Mouse (Mus musculus): ENCODE measurements around the gene Lrrc55. TPM values are rescaled to one million over a fixed set of nuclear protein-coding genes. Genes with fewer than 3 reads are reported as not detected.

Lrrc55 gene
- polyA plus RNA-seq, 1 experiment from 2014 or later, result 9.7 TPM

DNA sequence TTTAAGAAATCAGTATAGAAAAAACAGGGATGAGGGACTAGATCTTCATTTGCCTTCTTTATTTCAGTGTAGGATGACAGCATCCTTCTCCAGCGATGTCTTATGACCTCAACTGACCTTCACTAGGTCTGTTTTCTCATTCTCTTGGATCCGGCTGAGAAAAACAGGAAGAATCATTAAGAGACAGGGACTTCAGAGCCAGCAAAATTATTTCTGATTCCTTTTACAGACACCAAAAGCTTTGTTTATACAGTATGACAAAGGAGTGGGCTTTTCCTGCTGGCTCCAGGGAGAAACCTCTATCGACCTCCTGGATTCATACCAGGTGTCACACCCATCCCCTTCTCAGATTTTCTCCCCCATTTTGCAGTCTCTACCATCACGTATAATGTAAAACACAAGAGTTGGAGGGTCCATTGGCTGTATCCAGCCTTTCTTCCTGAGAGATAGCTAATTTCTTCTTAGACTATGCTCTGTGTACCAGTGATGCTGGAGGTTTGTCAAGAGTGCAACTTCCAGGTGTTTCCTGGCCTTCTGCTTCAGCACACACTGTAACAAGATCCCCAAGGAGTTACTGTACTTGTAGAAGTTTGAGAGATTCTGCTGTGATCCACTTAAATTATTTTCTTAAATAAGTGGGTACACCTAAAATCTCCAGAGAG lies 18.7 kb downstream of the Lrrc55 start:
- no peaks in the 10 kb centered on the region for H3K4me1 ChIP-seq (replicated peaks; ENCODE audit: control insufficient read depth, insufficient read depth, low read length)
- ATAC-seq (ENCODE audit: low FRiP score) (no peak), DNase-seq (ENCODE audit: low spot score) (no peak)
- no peak overlapping the region for H3K4me2 ChIP-seq (replicated peaks)
- no peaks in the 10 kb centered on the region for H3K27me3 ChIP-seq (ENCODE audit: control insufficient read depth, insufficient read depth, low read length)
- H3K4me3 ChIP-seq (replicated peaks; ENCODE audit: low read length), result no peak overlapping the region
- WGBS, result 77% methylated on average over 4 of the region's 4 CpGs
- H3K36me3 ChIP-seq (replicated peaks; ENCODE audit: control insufficient read depth, insufficient read depth), result no peaks in the 10 kb centered on the region
- no peak overlapping the region for H3K27ac ChIP-seq
- H3K9ac ChIP-seq, result no peak overlapping the region
- H3K9me3 ChIP-seq (ENCODE audit: control insufficient read depth, low read length), result no peaks in the 10 kb centered on the region

GRCm38 (mm10) chr2:85173545-85173944 lies 23.5 kb downstream of the Lrrc55 start:
- DNase-seq (ENCODE audit: low spot score), result no peak
- no peak for ATAC-seq (ENCODE audit: low FRiP score)
- H3K4me3 ChIP-seq (replicated peaks; ENCODE audit: low read length), result no peak overlapping the region
- H3K4me2 ChIP-seq (replicated peaks), result no peak overlapping the region
- H3K9me3 ChIP-seq (ENCODE audit: control insufficient read depth, low read length), result no peaks in the 10 kb centered on the region
- no peak overlapping the region for H3K9ac ChIP-seq
- WGBS, result 59% methylated on average over 6 of the region's 6 CpGs
- no peak overlapping the region for H3K27ac ChIP-seq
- no peaks in the 10 kb centered on the region for H3K4me1 ChIP-seq (replicated peaks; ENCODE audit: control insufficient read depth, insufficient read depth, low read length)
- no peaks in the 10 kb centered on the region for H3K27me3 ChIP-seq (ENCODE audit: control insufficient read depth, insufficient read depth, low read length)
- H3K36me3 ChIP-seq (replicated peaks; ENCODE audit: control insufficient read depth, insufficient read depth), result no peaks in the 10 kb centered on the region

GRCm38 (mm10) chr2:85172763-85173103 lies 24.3 kb downstream of the Lrrc55 start:
- WGBS, result 85% methylated on average over 2 of the region's 2 CpGs

DNA sequence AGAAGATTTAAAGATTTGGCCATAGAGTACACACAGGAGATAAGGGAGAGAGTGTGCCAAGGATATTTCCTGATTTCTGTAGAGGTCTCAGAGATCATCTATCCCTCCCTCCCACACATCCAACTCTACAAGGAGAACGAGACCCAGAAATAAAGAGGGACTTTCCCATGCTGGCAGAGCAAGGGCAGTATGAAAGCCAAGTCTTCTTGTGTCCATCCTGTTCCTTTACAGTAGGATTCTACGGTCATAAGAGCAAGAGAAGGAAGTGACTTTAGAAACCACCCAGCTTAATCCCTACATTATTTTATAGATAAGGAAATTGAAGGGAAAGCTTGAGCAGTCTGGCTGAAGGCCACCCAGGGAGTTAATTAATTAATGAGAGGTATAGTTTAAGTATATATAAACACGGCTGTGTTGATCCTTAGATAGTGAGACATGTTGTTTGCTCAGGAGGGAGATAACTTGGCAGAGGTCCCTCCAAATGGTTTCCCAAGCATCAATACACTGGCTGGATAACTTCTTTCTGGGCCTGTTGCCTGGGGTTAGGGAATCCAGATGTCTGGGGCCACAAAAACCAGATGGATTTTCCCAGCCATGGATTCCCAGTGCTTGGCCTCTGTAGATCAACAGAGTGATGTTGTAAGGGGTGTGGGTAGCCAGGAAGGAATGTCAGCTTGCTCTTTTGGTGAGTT lies 24.8 kb downstream of the Lrrc55 start:
- Histone ChIP-seq H3K4me3 (replicated peaks; ENCODE audit: low read length) (no peak overlapping the region), H3K27me3 (ENCODE audit: control insufficient read depth, insufficient read depth, low read length) (no peaks in the 10 kb centered on the region), H3K4me2 (replicated peaks) (no peak overlapping the region), H3K9ac (no peak overlapping the region), H3K27ac (no peak overlapping the region), H3K36me3 (replicated peaks; ENCODE audit: control insufficient read depth, insufficient read depth) (no peaks in the 10 kb centered on the region), H3K9me3 (ENCODE audit: control insufficient read depth, low read length) (no peaks in the 10 kb centered on the region), H3K4me1 (replicated peaks; ENCODE audit: control insufficient read depth, insufficient read depth, low read length) (no peaks in the 10 kb centered on the region)
- no peak for ATAC-seq (ENCODE audit: low FRiP score)
- DNase-seq (ENCODE audit: low spot score), result no peak
- WGBS, result 79% methylated on average over 3 of the region's 3 CpGs

More at GRCm38 (mm10) chr2:85172763-85173103, 24.3 kb downstream of the Lrrc55 start:
- DNase-seq (ENCODE audit: low spot score) (no peak), ATAC-seq (ENCODE audit: low FRiP score) (no peak)
- no peak overlapping the region for H3K9ac ChIP-seq
- H3K27me3 ChIP-seq (ENCODE audit: control insufficient read depth, insufficient read depth, low read length), result no peaks in the 10 kb centered on the region
- H3K27ac ChIP-seq, result no peak overlapping the region
- H3K4me2 ChIP-seq (replicated peaks), result no peak overlapping the region
- H3K4me1 ChIP-seq (replicated peaks; ENCODE audit: control insufficient read depth, insufficient read depth, low read length), result no peaks in the 10 kb centered on the region
- H3K4me3 ChIP-seq (replicated peaks; ENCODE audit: low read length), result no peak overlapping the region
- H3K9me3 ChIP-seq (ENCODE audit: control insufficient read depth, low read length), result no peaks in the 10 kb centered on the region
- no peaks in the 10 kb centered on the region for H3K36me3 ChIP-seq (replicated peaks; ENCODE audit: control insufficient read depth, insufficient read depth)

DNA sequence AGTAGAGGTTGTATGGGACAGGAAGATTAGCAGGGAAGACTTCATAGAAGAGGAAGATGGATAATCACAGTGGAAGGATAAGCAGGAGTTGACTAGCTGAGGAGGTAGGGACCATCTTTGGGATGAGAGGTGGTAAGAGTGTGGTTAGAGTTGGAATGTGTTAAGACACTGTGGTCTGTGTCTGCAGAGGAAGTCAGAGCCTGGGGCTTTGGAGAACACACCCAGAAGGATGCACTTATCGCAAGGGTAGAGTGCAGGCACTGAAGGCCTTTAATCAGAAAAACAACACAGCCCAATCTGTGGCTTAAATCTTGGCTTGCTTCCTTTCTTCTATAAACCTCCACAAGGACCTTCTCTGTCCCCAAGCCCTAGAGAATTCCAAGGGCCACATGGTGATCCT lies 28.7 kb downstream of the Lrrc55 start:
- Histone ChIP-seq H3K27me3 (ENCODE audit: control insufficient read depth, insufficient read depth, low read length) (no peaks in the 10 kb centered on the region), H3K4me3 (replicated peaks; ENCODE audit: low read length) (no peak overlapping the region), H3K36me3 (replicated peaks; ENCODE audit: control insufficient read depth, insufficient read depth) (no peaks in the 10 kb centered on the region), H3K27ac (no peak overlapping the region), H3K4me1 (replicated peaks; ENCODE audit: control insufficient read depth, insufficient read depth, low read length) (no peaks in the 10 kb centered on the region), H3K9me3 (ENCODE audit: control insufficient read depth, low read length) (no peaks in the 10 kb centered on the region), H3K9ac (no peak overlapping the region), H3K4me2 (replicated peaks) (no peak overlapping the region)
- WGBS, result 93% methylated on average over 1 of the region's 1 CpGs
- no peak for DNase-seq (ENCODE audit: low spot score)
- no peak for ATAC-seq (ENCODE audit: low FRiP score)

DNA sequence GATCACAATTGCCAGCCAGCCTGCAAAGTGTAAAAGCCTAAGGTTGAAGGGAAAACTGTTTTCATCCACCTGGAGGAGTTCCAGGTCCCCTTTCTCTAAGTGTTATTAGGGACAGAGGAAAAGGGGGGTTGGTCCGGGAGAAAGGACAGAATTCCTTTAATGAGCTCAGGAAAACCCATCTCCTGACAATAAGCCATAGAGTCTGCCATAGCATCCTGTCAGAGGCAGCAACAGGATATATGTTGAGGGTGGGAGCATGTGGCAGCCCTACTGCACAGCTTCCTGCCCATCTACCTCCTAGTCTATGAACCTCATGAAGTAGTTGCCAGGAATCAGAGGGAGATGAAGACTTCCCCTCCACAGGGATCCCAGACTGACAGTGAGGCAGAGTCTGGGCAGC lies 29.4 kb downstream of the Lrrc55 start:
- WGBS, result 79% methylated on average over 1 of the region's 1 CpGs
- ATAC-seq (ENCODE audit: low FRiP score), result no peak
- no peaks in the 10 kb centered on the region for H3K4me1 ChIP-seq (replicated peaks; ENCODE audit: control insufficient read depth, insufficient read depth, low read length)
- no peak for DNase-seq (ENCODE audit: low spot score)
- no peak overlapping the region for H3K4me2 ChIP-seq (replicated peaks)
- H3K4me3 ChIP-seq (replicated peaks; ENCODE audit: low read length), result no peak overlapping the region
- H3K27ac ChIP-seq, result no peak overlapping the region
- H3K9me3 ChIP-seq (ENCODE audit: control insufficient read depth, low read length), result no peaks in the 10 kb centered on the region
- no peaks in the 10 kb centered on the region for H3K27me3 ChIP-seq (ENCODE audit: control insufficient read depth, insufficient read depth, low read length)
- no peaks in the 10 kb centered on the region for H3K36me3 ChIP-seq (replicated peaks; ENCODE audit: control insufficient read depth, insufficient read depth)
- H3K9ac ChIP-seq, result no peak overlapping the region

DNA sequence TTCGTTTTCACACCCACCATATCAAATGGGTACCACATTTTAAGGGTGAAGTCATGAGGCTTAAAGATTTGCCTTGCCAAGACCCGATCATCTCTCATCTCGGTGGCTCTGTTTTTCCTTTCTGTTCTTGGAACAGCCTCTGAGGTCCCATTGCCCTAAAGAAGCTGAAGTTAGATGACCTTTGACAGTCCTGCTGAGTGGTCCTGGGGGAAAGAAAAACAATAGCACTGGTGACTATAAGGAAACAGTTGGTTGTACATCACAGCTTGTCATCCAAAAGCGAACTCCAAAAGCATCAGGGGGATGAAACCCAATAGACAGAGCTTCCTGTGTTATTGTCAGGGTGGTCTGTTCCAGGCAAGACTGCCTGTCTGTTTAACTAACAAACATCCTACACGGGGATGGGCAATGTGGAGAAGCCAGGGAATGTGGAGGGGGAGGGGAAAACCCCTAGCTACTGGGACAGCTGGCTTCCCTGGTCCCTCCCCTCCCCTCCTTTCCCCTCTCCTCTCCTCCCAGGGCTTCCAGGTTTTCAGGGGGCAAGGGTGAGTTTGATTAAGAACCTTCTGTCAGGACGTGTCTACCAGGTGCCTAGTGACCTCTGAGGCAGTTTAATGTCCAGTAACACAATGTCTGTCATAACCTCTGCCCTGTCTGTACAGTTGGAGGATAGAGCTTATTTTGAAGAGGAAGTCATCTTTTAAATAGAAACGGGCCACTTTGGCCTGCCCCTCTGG lies 33.5 kb downstream of the Lrrc55 start:
- Histone ChIP-seq H3K4me3 (replicated peaks; ENCODE audit: low read length) (no peak overlapping the region), H3K27ac (no peak overlapping the region), H3K36me3 (replicated peaks; ENCODE audit: control insufficient read depth, insufficient read depth) (no peaks in the 10 kb centered on the region), H3K27me3 (ENCODE audit: control insufficient read depth, insufficient read depth, low read length) (no peaks in the 10 kb centered on the region), H3K9ac (no peak overlapping the region), H3K4me2 (replicated peaks) (no peak overlapping the region), H3K9me3 (ENCODE audit: control insufficient read depth, low read length) (no peaks in the 10 kb centered on the region), H3K4me1 (replicated peaks; ENCODE audit: control insufficient read depth, insufficient read depth, low read length) (peaks cover 12% of the 10 kb centered on the region; the same call in 1 of the 2 replicates)
- ATAC-seq (ENCODE audit: low FRiP score) (no peak), DNase-seq (ENCODE audit: low spot score) (no peak)
- WGBS, result 49% methylated on average over 7 of the region's 7 CpGs

DNA sequence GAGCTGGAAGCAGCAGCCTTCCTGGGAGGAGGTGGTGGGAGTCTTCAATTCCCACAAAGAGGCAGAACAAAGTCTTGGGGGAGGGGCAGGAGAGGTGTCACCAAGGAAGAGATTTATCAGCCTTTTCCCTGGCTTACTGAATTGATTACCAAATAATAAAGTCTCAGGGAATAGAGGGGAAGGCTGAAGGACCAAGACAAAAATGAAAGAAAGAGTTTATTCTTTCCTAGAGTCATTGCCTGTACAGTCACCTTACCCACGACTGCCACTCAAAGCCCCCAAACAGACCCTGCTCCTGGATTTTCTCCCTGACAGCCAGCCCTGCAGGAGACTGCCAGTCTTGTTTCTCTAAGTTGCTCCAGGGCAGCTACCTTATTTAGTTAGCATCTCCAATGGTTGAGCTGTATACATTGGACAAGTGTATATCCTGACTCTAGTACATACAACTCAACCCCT lies 35.3 kb downstream of the Lrrc55 start:
- Histone ChIP-seq H3K4me2 (replicated peaks) (no peak overlapping the region), H3K27ac (peak overlapping the region; percentile 41), H3K4me3 (replicated peaks; ENCODE audit: low read length) (no peak overlapping the region), H3K4me1 (replicated peaks; ENCODE audit: control insufficient read depth, insufficient read depth, low read length) (peaks cover 12% of the 10 kb centered on the region; the same call in 1 of the 2 replicates), H3K9me3 (ENCODE audit: control insufficient read depth, low read length) (no peaks in the 10 kb centered on the region), H3K36me3 (replicated peaks; ENCODE audit: control insufficient read depth, insufficient read depth) (no peaks in the 10 kb centered on the region), H3K9ac (no peak overlapping the region), H3K27me3 (ENCODE audit: control insufficient read depth, insufficient read depth, low read length) (no peaks in the 10 kb centered on the region)
- ATAC-seq (ENCODE audit: low FRiP score), result no peak; the same call in 1 of the 2 replicates
- 0% methylated on average over 1 of the region's 1 CpGs for WGBS
- DNase-seq (ENCODE audit: low spot score), result no peak

DNA sequence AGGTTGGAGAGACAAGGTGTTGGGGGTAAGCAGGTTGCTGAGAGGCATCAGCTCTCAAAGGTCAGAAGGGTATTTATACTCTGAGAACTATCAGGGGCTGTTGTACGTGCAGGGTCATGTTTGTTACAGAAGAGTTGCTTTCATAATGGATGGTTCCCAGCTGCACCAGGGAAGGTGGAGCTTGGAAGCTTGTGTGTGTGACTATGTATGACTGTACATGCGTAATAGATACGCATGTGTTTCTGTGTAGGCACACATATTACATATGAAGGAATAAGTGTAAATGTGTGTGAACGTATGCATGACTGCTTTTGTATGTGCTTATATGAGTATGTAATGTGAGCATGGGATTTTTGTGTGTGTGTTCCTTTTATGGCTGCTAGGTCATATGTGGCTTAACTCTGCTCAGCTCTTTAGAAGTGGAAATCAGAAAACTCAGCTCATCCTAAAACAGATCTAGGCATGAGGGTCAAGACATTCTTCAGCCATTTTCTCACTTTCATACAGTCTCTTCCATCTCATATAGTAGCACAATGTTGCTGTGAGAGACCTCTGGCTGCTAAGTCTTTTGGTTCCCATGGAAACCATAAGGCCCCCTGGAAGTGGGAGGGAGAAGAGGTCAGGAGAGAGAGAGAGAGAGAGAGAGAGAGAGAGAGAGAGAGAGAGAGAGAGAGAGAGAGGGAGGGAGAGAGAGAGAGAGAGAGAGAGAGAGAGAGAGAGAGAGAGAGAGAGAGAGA lies 35.9 kb downstream of the Lrrc55 start:
- Histone ChIP-seq H3K4me2 (replicated peaks) (no peak overlapping the region), H3K27ac (peak overlapping the region; percentile 3; the same call in 1 of the 2 replicates), H3K9ac (no peak overlapping the region), H3K4me3 (replicated peaks; ENCODE audit: low read length) (no peak overlapping the region), H3K27me3 (ENCODE audit: control insufficient read depth, insufficient read depth, low read length) (no peaks in the 10 kb centered on the region), H3K9me3 (ENCODE audit: control insufficient read depth, low read length) (no peaks in the 10 kb centered on the region), H3K4me1 (replicated peaks; ENCODE audit: control insufficient read depth, insufficient read depth, low read length) (peaks cover 12% of the 10 kb centered on the region; the same call in 1 of the 2 replicates), H3K36me3 (replicated peaks; ENCODE audit: control insufficient read depth, insufficient read depth) (no peaks in the 10 kb centered on the region)
- peak; percentile 52; the same call in 1 of the 2 replicates for ATAC-seq (ENCODE audit: low FRiP score)
- no peak for DNase-seq (ENCODE audit: low spot score)
- 66% methylated on average over 4 of the region's 4 CpGs for WGBS

Measured in hindbrain, embryonic 14.5 days (tissue).